Mouse (Mus musculus) embryonic facial prominence, embryonic 13.5 days (tissue): ENCODE results near the gene Larp6. TPM values are rescaled to one million over a fixed set of nuclear protein-coding genes. Genes with fewer than 3 reads are reported as not detected.

Source experiments
- ATAC-seq: fragments of 200-750 bp; cut with Nextera tagmentation; 2 replicates; pipeline ENCODE4 v1.8.0; 2017; ENCODE audit warnings: low read depth; ENCODE audit not compliant: insufficient number of reproducible peaks, insufficient read depth, low FRiP score, low TSS enrichment
- H3K27ac ChIP-seq: fragments of 300-500 bp; sonication (generic); 2 replicates; pipeline ENCODE4 v1.5.1; 2015; ENCODE audit warnings: moderate library complexity, mild to moderate bottlenecking, inconsistent platforms
- H3K27me3 ChIP-seq: fragments of 300-500 bp; sonication (generic); 2 replicates; pipeline ENCODE4 v1.6.1; 2015; ENCODE audit warnings: mild to moderate bottlenecking, inconsistent platforms
- H3K36me3 ChIP-seq: fragments of 300-500 bp; sonication (generic); 2 replicates; pipeline ENCODE4 v1.6.1; 2015; ENCODE audit warnings: mild to moderate bottlenecking, inconsistent platforms
- H3K4me1 ChIP-seq: fragments of 300-500 bp; sonication (generic); 2 replicates; pipeline ENCODE4 v1.6.1; 2015; ENCODE audit warnings: inconsistent platforms
- H3K4me2 ChIP-seq: fragments of 300-500 bp; sonication (generic); 2 replicates; pipeline ENCODE4 v1.6.1; 2015; ENCODE audit warnings: moderate library complexity, mild to moderate bottlenecking, inconsistent platforms
- H3K4me3 ChIP-seq: fragments of 300-500 bp; sonication (generic); 2 replicates; pipeline ENCODE4 v1.5.1; 2015; ENCODE audit warnings: mild to moderate bottlenecking, inconsistent platforms
- H3K9ac ChIP-seq: fragments of 300-500 bp; sonication (generic); 2 replicates; pipeline ENCODE4 v1.6.1; 2015; ENCODE audit warnings: mild to moderate bottlenecking, inconsistent platforms
- H3K9me3 ChIP-seq: fragments of 300-500 bp; sonication (generic); 2 replicates; pipeline ENCODE4 v1.6.1; 2016; ENCODE audit warnings: inconsistent platforms
- WGBS: fragments of 180-500 bp; shearing (Covaris S2); methylation state at CpG from one replicate; pipeline ENCODE4 v1.1.7; 2015; ENCODE audit warnings: mixed read lengths; 5-methylcytosine and 5-hydroxymethylcytosine counted together
- polyA plus RNA-seq: library from polyadenylated mRNA; unstranded; fragments of >200 nt; fragmentation: Nextera tagmentation; extraction: Ambion mirVana; gene quantifications from 2 replicates; pipeline ENCODE4 v1.2.1, GENCODE M21; 2015

The Larp6 gene
- polyA plus RNA-seq, 1 experiment from 2014 or later, result 4.8 TPM

- Histone ChIP-seq H3K4me1 (peaks cover 4% of the 10 kb centered on the region; the same call in 1 of the 2 replicates), H3K27me3 (no peaks in the 10 kb centered on the region), H3K9ac (peak within 1 kb of the TSS; percentile 67), H3K4me3 (peak within 1 kb of the TSS; percentile 68), H3K27ac (peak within 1 kb of the TSS; percentile 88), H3K36me3 (peaks cover 8% of the 10 kb centered on the region), H3K4me2 (peak within 1 kb of the TSS; percentile 65), H3K9me3 (no peaks in the 10 kb centered on the region)
- 0% methylated on average over 21 of the region's 21 CpGs for whole genome bisulfite sequencing
- peak; percentile 85; the same call in 1 of the 2 replicates for ATAC-seq
Observed at GRCm38 (mm10) chr9:60687891-60688324, 24.9 kb upstream of the Larp6 start, which contains the start of gene Lrrc49. Gene Lrrc49 (minus strand): TSS chr9:60688158.

DNA sequence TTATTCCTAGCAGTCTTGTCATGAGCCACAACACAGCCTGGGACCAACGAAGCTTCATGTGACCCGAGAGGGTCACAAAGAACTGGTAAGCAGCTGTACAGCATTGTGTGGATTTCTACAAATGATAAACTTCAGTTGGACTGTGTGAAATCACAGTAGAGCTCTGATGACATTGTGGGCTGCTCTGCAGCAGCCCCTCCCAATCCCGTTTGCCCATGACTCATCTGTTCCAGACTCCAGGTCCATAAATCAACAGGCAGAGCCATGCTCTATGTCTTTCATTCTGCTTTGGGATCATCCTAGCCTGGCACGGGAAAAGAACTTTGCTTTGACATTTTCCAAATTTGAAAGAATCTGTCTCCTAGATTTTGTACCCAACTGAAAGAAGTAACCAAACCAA, 20.2 kb upstream of the Larp6 start:
- ATAC-seq, result no peak
- no peaks in the 10 kb centered on the region for H3K36me3 ChIP-seq

GRCm38 (mm10) chr9:60693986-60694385, 18.8 kb upstream of the Larp6 start:
- Histone ChIP-seq H3K27me3 (no peaks in the 10 kb centered on the region), H3K9me3 (no peaks in the 10 kb centered on the region), H3K4me1 (peaks cover 17% of the 10 kb centered on the region), H3K4me3 (no peak overlapping the region), H3K4me2 (no peak overlapping the region), H3K27ac (no peak overlapping the region), H3K9ac (no peak overlapping the region), H3K36me3 (no peaks in the 10 kb centered on the region)
- WGBS, result 47% methylated on average over 2 of the region's 2 CpGs
- no peak for ATAC-seq

More for the DNA sequence above, 20.2 kb upstream of the Larp6 start:
- WGBS, result 58% methylated on average over 4 of the region's 4 CpGs
- no peak overlapping the region for H3K4me2 ChIP-seq
- no peak overlapping the region for H3K9ac ChIP-seq
- H3K9me3 ChIP-seq, result no peaks in the 10 kb centered on the region
- H3K27me3 ChIP-seq, result no peaks in the 10 kb centered on the region
- H3K27ac ChIP-seq, result no peak overlapping the region
- H3K4me1 ChIP-seq, result peaks cover 21% of the 10 kb centered on the region
- H3K4me3 ChIP-seq, result no peak overlapping the region

DNA sequence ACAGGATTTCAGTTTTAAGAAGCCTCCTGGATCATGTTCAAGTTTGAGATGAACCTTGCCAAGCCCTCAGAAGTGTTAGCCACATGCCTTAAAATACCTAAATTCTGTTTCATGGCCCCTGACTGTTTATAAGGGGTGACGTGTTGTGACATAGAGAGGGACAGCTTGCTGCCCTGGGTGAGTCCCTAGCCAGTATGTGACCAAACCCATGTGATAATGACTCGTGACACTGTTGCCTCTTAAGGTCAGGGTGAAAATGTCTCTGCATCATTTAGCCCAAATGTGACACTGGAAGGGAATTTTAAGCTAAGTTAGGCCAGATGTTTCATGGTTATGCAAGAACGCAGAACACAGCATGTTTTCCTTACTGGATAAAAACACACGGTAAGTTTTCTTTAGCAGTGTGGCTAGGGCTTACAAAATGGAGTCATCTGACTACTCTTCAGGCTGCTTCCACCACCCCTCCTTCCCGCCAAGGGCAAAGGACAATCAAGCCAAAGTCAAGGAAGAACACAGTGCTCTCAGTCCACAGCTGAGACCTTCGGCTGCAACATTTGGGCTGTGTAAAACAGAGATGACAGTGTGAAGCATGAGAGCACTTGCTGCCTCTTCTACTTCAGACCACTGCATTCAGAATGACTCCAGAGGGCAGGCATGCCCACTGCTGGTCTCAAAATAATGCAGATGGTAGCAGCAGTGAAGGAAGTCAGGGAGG, 16.4 kb upstream of the Larp6 start:
- no peak overlapping the region for H3K4me3 ChIP-seq
- 29% methylated on average over 6 of the region's 6 CpGs for WGBS
- H3K27ac ChIP-seq, result peak overlapping the region; percentile 85
- H3K4me2 ChIP-seq, result no peak overlapping the region
- H3K4me1 ChIP-seq, result peaks cover 17% of the 10 kb centered on the region
- no peaks in the 10 kb centered on the region for H3K36me3 ChIP-seq
- H3K9ac ChIP-seq, result no peak overlapping the region
- no peaks in the 10 kb centered on the region for H3K9me3 ChIP-seq
- no peaks in the 10 kb centered on the region for H3K27me3 ChIP-seq
- ATAC-seq, result no peak

DNA sequence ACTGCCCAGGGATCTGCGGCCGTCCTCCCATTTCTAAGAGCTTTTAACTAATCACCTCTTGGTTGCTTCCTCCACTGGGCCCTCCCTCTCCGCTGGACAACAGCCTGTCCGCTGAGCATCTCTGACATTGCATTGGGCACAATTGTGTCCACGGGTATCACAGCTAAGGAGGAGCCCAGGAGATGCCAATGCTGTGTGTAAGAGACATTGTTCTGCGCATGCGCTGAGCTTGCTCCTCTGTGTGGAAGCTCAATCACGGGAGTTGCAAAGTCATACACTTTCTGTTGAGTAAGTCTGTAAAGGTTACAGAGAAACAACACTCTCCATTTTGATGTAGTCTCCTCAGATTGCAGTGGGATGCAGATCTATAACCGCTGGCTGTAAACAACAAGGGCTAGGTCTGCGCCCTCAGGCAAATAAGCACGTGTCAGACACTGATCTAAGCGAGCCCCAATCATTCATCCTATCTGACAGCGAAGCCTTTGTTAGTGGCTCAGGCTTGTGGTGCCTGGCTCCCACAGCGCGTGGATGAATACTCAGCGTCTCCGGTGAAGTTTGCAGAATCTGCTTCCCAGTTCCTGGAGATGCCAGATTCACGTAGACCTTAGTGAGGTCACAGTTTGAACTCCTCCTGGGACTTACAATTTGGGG, 13.1 kb upstream of the Larp6 start:
- no peak overlapping the region for H3K4me3 ChIP-seq
- no peak overlapping the region for H3K4me2 ChIP-seq
- H3K9ac ChIP-seq, result no peak overlapping the region
- peaks cover 17% of the 10 kb centered on the region for H3K4me1 ChIP-seq
- H3K27ac ChIP-seq, result no peak overlapping the region
- H3K27me3 ChIP-seq, result no peaks in the 10 kb centered on the region
- WGBS, result 52% methylated on average over 18 of the region's 18 CpGs
- no peaks in the 10 kb centered on the region for H3K36me3 ChIP-seq
- ATAC-seq, result no peak
- H3K9me3 ChIP-seq, result no peaks in the 10 kb centered on the region

GRCm38 (mm10) chr9:60707594-60707993, 5.2 kb upstream of the Larp6 start:
- WGBS, result 87% methylated on average over 2 of the region's 2 CpGs
- Histone ChIP-seq H3K9me3 (no peaks in the 10 kb centered on the region), H3K27ac (no peak overlapping the region), H3K4me2 (no peak overlapping the region), H3K27me3 (peaks cover 8% of the 10 kb centered on the region; the same call in 1 of the 2 replicates), H3K4me3 (no peak overlapping the region), H3K36me3 (no peaks in the 10 kb centered on the region), H3K4me1 (peaks cover 6% of the 10 kb centered on the region), H3K9ac (no peak overlapping the region)
- ATAC-seq, result no peak

DNA sequence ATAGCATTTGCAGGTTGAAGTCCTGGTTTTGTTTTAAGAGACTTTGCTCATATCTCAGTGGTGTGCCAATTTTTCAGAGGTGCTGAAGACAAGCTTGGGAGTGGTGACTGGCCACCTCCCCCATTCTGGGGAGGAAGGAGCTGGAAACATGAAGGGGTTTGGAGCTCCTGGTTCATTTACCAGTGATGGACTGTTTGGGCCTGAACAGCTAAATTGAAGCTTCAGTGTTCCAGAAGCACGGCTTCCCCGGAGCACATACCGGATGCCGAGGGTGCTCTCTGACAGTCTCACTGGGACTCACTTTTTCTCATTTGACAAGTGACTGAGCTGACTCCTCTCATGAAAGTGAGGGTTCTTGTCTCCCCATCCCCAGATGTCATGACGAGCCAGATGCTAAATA, 4.2 kb upstream of the Larp6 start:
- H3K36me3 ChIP-seq, result no peaks in the 10 kb centered on the region
- H3K9me3 ChIP-seq, result no peaks in the 10 kb centered on the region
- no peak for ATAC-seq
- no peak overlapping the region for H3K4me2 ChIP-seq
- H3K4me3 ChIP-seq, result no peak overlapping the region
- 77% methylated on average over 5 of the region's 5 CpGs for WGBS
- peaks cover 8% of the 10 kb centered on the region; the same call in 1 of the 2 replicates for H3K27me3 ChIP-seq
- peaks cover 13% of the 10 kb centered on the region for H3K4me1 ChIP-seq
- no peak overlapping the region for H3K9ac ChIP-seq
- H3K27ac ChIP-seq, result no peak overlapping the region

GRCm38 (mm10) chr9:60709721-60710120, 3.1 kb upstream of the Larp6 start:
- no peak for ATAC-seq
- Histone ChIP-seq H3K4me3 (no peak overlapping the region), H3K4me1 (peaks cover 22% of the 10 kb centered on the region), H3K27ac (no peak overlapping the region), H3K4me2 (no peak overlapping the region), H3K9ac (no peak overlapping the region), H3K27me3 (peaks cover 8% of the 10 kb centered on the region; the same call in 1 of the 2 replicates), H3K9me3 (no peaks in the 10 kb centered on the region), H3K36me3 (no peaks in the 10 kb centered on the region)
- 66% methylated on average over 6 of the region's 6 CpGs for WGBS

- no peak overlapping the region for H3K27ac ChIP-seq
Observed at GRCm38 (mm10) chr9:60712011-60712410, 778 bp upstream of the Larp6 start.

GRCm38 (mm10) chr9:60713616-60714015, 827 bp downstream of the Larp6 start:
- ATAC-seq, result no peak
- peak overlapping the region; percentile 91 for H3K9ac ChIP-seq
- H3K9me3 ChIP-seq, result no peaks in the 10 kb centered on the region
- H3K4me2 ChIP-seq, result peak overlapping the region; percentile 95
- WGBS, result 29% methylated on average over 4 of the region's 4 CpGs
- H3K27me3 ChIP-seq, result peaks cover 8% of the 10 kb centered on the region; the same call in 1 of the 2 replicates
- no peaks in the 10 kb centered on the region for H3K36me3 ChIP-seq
- no peak overlapping the region for H3K27ac ChIP-seq
- H3K4me1 ChIP-seq, result peaks cover 31% of the 10 kb centered on the region
- H3K4me3 ChIP-seq, result peak overlapping the region; percentile 68

More at GRCm38 (mm10) chr9:60712011-60712410, 778 bp upstream of the Larp6 start:
- 76% methylated on average over 5 of the region's 5 CpGs for WGBS
- Histone ChIP-seq H3K27me3 (peaks cover 8% of the 10 kb centered on the region; the same call in 1 of the 2 replicates), H3K4me1 (peaks cover 31% of the 10 kb centered on the region), H3K9ac (no peak overlapping the region), H3K9me3 (no peaks in the 10 kb centered on the region), H3K36me3 (no peaks in the 10 kb centered on the region), H3K4me3 (no peak overlapping the region), H3K4me2 (peak overlapping the region; percentile 95; the same call in 1 of the 2 replicates)
- ATAC-seq, result no peak

GRCm38 (mm10) chr9:60714191-60714590, 1.4 kb downstream of the Larp6 start:
- Histone ChIP-seq H3K27ac (no peak overlapping the region), H3K4me3 (no peak overlapping the region), H3K27me3 (peaks cover 8% of the 10 kb centered on the region; the same call in 1 of the 2 replicates), H3K9me3 (no peaks in the 10 kb centered on the region), H3K4me1 (peaks cover 31% of the 10 kb centered on the region), H3K36me3 (no peaks in the 10 kb centered on the region), H3K4me2 (peak overlapping the region; percentile 95; the same call in 1 of the 2 replicates), H3K9ac (no peak overlapping the region)
- ATAC-seq, result no peak
- WGBS, result 79% methylated on average over 6 of the region's 6 CpGs
